Mouse (Mus musculus) lung, postnatal 0 days (tissue): Measurements from ENCODE around the gene Gipc2.

Experiments used
- CTCF ChIP-seq: IDR thresholded peaks from 2 replicates; pipeline ENCODE4 v1.5.1; 2016; ENCODE audit warnings: antibody characterized with exemption, mild to moderate bottlenecking
- EP300 ChIP-seq: IDR thresholded peaks from 2 replicates; pipeline ENCODE4 v1.6.1; 2016; ENCODE audit warnings: antibody characterized with exemption, mild to moderate bottlenecking, control low read depth

- TF ChIP-seq CTCF (no peak), EP300 (no peak)
Observed at GRCm38 (mm10) chr3:152111482-152111881, 54.5 kb downstream of the Gipc2 start.
